Mouse (Mus musculus) regulatory T cell (primary cell): ENCODE results near the gene Casc4.

Source experiments
- in situ Hi-C: fragments of 300-600 bp; cut with MboI, MseI; formaldehyde crosslinking; loops from one replicate; pipeline ENCODE4 v1.15.1; 2025; ENCODE audit warnings: high pct_unique_total_duplicates

The Casc4 gene

DNA sequence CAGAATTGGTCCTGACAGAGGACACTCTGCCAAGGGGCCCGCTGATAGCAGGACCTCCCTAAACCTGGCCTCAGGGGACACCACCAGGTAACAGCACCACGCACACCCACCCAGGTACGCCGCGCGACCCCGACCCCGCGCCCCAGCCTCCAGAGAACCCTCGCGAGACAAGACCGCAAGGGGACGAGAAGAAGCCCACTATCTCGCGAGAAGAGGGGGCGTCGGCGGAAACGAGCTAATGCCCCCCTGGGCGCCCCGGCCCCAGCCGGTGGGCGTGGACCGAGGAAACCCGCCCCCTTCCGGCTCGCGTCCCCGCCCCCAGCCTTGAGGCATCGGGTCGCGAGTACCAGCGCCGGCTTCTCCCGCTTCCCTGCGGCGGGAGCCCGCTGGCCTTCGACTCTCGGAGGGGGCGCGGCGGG, at the start of gene Casc4:
Gene Casc4, plus strand, starts transcription at position 339 of the 419 bp plus-strand sequence.
- in situ Hi-C loops, result no loop called here

DNA sequence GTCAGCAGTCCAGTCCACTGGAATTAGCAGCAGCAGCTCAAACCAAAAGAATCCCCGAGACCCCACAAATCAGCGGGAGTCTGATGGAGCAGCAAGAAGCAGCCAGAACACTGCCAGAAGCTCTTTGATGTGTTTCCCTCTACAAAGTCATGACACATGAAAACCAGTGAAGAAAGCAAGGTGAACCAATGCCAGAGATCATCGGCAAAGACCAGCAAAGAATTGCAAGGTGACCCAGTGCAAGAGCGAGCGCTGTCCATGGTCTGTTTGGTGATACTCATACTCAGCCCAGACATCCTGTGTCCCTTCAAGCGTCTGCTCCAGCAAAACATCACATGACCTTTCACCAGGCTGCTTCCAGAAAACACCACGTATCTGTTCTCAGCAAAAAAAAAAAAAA, 45.0 kb upstream of the Casc4 start:
- in situ Hi-C loops, result no loop called here

DNA sequence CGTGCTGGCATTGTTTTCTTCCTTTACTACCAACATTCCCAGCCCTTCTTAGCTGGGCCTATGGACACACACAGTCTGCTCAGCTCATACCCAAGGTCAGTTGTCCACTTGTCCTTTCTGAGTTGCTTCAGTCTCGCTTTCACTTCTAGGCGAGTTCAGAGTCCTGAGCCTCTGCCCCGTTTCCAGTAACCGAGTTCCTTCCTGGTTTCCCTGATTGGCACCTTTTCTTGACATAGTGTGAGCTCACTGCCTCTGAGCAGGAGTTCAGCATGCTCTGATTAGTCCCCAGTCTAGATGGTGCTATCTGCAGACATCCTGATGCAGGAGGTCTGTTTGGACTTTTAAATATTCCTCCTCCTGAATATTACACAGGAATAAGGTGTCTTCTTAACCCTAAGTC, 42.1 kb upstream of the Casc4 start:
- in situ Hi-C loops, result no loop called here

DNA sequence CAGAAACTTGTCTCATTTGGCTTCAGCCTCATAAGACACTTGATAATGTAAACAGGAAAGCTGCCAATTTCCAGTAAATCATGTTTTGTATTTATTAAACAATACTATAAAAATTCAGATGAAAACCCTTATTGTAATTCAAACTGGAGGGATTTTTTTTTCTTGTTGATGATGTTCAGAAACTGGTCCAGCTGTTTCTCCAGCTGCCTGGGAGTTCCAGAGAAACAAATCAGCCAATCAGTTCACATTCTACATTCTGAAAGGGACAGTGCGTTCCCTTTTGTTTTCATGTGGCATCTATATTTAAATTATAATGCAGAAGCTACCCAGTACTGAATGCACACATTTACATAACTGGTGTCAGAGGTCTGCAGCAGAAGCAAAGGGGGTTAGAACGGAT, 40.6 kb upstream of the Casc4 start:
- in situ Hi-C loops, result no loop called here

DNA sequence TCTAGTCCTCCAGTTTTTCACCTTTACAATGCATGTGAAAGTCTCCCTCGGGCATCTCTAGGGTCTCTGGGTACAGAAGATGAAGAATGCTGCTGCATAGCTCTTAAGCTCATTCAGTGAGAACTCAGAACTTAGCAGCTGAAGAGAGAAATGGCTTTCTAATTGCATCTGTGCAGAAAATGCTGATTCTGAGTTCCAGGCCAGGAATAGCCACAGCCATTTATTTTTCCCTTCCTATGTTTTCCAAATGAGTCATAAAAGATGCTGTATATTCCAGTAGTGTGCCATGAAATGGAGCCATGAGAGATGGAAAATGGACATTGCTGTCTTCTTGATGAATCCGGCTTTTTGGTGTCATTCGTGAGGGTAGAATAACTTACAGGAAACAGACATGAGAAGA, 38.4 kb upstream of the Casc4 start:
- in situ Hi-C loops, result no loop called here

DNA sequence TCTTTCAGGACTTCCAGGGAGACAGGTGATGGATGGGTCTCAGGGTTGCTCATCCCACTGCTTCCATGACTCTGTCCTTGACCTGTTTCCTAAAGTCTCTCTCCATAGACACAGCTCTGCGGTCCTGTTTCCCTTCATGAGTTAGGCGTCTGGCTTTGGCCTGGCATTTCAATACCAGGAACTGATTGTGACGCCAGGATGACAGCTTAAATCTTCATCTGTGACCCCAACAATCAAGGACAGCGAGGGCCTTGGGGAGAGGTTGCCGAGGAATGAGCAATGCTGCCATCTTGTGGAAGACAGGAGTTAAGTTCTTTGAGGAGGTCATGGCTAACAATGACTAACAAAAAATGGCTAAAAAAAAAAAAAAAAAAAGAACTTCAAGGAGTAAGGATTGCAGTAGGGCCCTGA, 34.3 kb upstream of the Casc4 start:
- in situ Hi-C loops, result loop anchor here (5.0 kb wide), 1 partner anchor 265 kb away; no protein-coding TSS in a partner anchor

DNA sequence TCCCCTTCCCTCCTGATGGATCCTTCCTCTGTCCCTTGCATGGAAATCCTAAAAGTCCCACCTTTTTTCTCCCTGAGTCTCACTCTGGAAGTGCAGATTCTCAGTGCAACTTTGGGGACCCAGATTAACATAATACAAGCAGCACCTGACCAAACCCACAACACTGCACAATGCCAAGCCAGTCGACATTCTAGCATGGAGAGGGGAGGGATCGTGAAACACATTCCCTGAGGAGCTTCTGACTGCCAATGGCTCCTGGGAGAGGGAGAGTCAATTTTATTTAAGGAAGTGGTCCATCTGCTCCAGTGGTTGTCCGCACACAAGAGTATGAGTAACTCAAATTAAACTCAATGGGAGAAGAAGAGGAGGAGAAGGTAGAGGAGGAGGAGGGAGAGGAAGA, 31.8 kb upstream of the Casc4 start:
- in situ Hi-C loops, result loop anchor here (5.0 kb wide), 1 partner anchor 268 kb away; no protein-coding TSS in a partner anchor

DNA sequence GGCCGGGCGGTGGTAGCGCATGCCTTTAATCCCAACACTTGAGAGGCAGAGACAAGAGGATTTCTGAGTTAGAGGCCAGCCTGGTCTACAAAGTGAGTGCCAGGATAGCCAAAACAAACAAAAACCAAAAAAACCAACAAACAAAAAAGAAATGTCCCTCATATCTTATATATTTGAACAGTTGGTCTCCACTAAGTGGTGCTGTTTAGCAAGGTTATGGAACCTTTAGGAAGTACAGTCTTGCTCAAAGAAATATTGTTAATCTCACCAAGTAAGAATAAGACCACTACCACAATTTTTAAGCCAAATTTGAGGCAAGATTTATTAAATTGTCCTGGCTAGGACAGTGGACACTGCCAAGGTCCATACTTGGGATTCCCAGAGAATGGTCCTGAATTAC, 25.3 kb upstream of the Casc4 start:
- in situ Hi-C loops, result no loop called here

DNA sequence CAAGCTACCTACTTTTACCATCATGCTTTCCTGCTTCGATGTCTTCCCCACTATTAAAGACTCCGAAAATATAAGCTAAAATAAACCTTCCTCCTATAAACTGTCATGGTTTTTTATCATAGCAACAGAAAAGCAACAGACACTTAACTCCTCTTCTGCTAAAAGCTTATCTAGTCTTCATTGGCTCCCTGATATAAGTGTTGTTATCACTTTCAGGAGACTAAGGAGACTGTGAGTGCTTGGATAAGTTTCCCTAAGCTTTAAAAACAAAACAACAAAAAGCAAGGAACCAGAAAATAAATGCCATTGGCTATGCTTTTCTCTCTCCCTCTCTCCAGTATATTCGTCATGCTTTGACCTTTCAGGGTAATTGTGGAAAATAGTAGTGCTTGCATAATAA, 24.5 kb upstream of the Casc4 start:
- in situ Hi-C loops, result no loop called here

DNA sequence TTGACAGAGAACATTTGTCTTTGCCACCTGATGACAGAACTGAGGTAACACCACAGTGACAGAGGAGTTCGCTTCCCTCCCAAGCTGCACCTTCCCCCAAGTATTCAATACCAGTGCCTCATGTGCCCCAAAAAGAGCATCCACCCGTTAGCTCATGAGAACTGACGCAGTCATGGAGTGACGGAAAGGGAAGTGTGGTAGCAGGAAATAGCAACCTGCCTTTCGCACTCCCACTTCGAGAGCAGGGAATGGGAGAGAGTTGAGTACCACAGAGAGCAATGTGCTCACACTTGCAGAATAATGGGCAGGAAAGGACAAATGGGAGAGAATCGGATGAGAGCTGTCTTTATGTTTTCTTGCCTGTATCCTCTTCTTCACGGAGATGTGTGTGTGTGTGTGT, 20.7 kb upstream of the Casc4 start:
- in situ Hi-C loops, result no loop called here

DNA sequence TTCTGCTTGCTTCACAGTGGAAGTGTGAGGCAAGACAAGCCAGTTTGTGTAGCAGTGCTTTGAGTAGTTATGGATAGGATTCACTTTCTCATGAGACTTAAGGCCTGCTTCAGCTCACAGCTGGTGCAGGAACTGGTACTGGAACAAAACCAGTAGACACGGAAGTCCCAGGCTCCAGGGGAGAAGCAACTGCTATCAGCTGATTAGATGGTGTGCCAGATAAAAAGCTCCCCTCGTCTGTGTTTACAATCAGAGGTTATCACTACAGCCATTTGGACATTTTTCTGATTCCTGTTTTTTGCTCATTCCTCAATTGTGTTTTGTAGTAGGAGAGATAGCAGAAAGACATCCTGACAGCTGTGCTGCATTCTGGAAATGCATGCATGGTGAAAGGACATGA, 14.7 kb upstream of the Casc4 start:
- in situ Hi-C loops, result no loop called here

DNA sequence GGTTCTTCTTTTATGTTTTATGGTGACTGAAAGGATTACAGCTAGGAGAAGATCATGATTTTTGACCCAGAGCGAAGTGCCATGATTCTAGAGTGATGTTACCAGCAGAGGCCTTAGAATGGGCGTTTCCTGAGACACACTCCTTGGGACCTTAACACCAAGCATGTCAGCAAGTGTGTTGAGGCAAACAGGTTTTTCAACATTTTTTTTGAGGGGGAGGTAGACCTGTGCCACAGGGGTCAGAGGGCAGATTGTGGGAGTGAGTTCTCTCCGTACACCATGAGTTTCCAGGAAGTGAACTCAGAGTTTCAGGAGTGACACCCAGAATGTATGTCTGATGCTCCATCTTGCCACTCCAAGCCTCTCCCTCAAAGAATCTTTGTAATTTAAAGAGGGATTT, 12.8 kb upstream of the Casc4 start:
- in situ Hi-C loops, result no loop called here

DNA sequence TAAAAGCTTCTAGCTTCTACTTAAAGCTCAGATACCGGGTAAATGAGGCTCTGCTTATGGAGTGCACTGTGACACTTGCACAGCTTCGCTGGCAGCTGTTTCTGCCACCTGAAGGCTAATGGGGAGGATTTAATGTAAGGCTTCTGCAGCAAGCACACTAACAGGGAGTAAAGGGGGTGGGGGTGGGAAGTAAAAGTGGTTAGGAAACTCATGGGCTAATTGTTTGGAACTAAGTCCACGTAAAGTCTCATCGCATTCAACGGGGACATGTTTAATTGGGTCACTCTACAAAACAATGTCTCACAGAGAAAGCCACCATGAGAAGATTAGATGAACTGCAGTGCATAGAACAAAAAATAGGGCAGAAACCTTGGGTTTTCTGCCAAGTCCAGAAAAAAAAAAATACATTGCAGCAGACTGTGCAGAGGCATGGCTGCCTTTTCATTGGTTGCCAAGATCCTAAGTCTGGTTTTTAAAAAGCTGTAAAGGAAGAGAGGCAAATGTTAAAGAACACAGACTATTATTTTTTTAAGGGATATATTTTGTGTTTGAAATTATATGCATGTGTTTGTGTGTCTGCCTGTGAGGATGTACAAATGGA, 7.3 kb upstream of the Casc4 start:
- in situ Hi-C loops, result no loop called here

DNA sequence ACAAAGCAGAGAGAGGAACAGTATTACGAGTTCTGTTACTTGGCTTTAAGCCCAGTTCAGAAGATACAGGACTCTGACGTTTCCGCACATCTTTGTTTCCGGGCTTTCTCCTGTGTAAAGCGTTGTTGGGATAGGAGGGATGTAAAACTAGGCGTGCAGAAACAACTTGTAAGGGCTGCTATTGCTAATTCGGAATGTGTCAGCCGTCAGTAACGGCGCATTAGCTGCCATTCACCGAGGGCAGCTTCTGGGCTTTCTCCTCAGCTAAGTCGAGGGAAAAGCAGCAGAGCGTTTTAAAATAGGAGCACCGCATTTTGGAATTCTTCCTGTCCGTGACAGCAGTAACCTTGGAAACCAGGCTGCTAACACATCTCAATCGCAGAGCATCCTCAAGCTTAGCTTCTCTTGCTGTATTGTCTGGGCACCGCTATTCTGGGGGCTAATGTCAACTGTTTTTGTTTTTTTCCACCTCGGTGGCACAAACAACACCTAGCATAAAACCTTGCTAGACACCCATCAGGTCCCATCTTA, 634 bp upstream of the Casc4 start:
- in situ Hi-C loops, result no loop called here

DNA sequence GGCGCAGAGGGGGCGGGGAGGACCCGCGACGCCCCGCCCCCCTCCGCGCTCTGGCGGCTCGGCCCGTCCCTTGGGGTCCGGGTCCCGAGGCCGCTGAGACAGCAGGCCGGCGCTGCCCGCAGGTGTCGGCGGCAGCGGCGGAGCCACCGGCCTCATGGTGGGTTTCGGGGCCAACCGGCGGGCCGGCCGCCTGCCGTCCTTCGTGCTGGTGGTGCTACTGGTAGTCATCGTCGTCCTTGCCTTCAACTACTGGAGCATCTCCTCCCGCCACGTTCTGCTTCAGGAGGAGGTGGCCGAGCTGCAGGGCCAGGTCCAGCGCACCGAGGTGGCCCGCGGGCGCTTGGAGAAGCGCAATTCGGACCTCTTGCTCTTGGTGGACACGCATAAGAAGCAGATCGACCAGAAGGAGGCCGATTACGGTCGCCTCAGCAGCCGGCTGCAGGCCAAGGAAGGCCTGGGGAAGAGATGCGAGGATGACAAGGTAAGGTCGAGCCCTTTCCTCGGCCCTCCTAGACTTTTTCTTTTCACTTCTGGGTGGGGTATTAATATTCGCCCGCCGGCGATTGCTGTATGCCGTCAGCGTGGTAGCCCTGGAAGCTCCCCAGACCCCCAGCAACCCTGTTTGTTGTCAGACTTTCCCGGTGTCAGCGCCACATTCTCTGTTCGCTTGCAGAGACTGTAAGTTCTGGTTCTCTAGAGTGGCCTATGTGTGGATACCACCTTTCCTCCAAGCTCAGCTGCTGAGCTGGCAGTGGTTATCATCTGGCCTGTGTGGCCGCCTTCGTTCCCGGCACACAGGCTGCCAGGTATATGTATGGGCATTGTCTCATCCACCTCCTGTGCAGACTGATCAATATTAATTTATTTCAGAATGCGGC, 520 bp downstream of the Casc4 start:
- in situ Hi-C loops, result no loop called here

DNA sequence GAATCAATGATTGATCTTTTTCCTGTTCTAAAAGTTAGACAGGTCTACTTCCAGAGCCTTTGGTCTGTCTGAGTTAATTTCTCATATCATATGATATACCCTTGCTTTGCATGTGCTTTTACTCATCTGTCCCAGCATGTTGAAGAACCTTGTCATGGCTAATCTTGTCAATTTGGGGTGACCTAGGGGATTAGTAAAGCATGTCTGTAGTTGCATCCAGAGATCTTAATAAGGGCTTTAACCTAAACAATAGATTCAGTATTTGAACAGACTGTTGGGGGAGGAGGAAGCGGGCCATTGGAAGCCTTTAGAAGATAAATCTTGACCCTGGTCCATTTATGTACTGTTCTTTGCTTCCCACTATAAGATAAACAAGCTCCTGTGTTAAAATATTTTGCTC, 12.7 kb downstream of the Casc4 start:
- in situ Hi-C loops, result no loop called here

DNA sequence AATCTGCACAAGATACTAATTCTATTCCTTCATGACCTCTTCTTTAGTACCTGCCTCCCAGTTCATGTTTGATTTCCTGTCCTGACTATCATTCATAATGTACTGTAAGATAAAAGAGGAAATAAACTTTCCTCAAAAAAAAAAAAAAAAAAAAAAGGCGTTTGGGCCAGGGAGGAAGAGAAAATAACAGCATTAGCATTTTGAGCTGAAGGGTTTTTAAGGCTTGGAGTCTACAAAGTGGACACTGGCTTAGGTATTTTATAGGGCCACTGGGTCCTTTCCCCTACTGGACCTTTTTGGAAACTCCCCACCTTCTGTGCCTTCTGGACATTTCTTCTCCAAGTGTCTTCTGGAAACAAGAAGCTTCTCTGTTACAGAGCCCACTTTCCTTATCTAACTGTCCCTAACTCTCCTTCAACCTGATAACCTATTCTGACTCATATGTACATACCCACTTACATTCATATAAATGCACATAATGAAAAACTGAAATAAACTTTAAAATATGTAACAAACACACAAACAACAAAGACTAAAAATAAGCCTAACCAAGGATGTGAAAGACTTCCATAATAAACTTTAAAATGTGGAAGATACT, 18.8 kb downstream of the Casc4 start:
- in situ Hi-C loops, result no loop called here

DNA sequence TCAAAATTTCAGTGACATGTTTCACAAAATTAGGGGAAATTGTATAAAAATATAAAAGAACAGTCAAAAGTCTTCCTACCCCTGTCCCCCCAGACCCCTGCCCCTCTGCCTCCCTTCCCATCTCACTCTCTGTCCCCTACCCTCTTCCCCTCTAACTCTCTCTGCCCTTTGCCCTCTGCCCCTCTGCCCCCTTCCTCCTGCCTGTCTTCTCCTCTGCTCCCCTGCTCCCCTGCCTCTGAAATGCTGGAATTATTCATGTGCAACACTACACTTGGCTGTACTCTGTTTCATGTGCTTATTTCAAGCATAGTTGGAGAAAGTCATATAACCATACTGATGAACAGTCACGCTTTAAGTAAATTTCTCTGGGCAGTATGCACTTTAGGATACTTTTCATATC, 19.6 kb downstream of the Casc4 start:
- in situ Hi-C loops, result no loop called here

DNA sequence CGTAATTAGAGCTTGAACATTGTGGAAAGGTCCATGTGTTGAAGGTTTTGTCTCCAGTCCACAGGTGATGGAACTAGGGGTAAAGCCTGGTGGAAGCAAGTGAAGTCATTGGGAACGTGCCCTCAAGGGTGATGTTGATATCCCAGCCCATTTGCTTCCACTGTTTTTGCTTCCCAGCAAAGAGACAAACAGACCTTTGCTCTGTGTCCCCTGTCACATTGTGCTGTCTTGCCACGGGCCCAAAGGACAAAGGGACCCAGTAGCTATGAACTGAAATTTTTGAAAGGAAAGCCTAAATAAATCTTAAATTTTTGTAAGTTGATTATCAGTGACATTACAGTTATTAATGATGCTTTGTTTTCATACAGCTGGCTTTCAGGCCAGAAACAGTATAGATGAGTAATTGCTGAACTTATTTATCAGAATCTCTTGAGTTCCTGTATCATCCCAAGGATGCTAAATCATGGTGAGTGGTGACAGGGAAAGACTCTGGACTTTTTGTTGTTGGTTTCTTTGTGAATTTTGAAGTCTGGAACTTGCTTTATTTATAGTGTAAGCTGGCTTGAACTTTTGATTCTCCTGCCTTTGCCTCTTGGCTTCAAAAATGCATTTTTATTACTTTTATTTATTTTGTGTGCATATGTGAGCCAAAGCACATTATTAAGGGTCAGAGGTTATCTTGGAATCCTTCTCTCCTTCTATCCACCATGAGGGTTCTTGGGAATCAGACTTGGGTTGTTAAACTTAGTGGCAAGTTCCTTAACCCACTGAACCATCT, 22.1 kb downstream of the Casc4 start:
- in situ Hi-C loops, result no loop called here

DNA sequence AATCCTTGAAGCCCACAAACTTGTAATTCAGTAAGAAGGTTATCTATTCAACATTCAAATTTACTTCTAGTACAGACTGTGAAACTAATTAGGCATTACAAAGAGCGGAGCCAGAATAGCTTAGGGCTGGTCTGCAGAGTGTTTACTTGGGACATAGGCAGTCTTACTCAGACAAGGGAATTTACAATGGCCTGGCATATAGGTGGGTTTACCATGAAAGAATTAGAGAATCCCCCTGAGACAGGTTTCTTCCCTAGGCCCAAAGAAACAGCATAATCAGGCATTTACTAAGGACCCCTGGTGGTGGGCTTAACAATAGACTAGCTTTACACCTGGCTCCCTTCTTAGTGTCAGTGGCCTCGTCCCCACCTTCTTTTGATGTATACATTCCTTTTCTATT, 28.5 kb downstream of the Casc4 start:
- in situ Hi-C loops, result no loop called here

DNA sequence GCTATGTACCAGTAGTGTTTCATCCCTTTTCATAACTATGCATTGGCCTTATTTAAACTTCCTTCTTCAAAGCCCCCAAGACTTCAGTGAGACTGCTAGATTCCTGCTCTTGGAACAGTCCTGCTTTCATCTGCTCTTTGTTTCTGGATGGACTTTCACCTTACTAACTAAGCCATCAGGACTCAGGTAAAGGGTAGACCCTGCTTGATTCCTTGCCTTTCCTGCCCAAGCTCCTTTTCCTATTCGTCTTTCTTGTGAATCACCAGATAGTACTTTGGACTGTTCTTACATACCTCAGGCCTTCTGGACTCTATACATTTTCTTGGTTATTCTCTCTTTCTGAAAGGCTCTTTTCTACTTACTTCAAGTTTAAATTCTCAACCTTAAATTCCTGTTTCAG, 30.1 kb downstream of the Casc4 start:
- in situ Hi-C loops, result no loop called here

DNA sequence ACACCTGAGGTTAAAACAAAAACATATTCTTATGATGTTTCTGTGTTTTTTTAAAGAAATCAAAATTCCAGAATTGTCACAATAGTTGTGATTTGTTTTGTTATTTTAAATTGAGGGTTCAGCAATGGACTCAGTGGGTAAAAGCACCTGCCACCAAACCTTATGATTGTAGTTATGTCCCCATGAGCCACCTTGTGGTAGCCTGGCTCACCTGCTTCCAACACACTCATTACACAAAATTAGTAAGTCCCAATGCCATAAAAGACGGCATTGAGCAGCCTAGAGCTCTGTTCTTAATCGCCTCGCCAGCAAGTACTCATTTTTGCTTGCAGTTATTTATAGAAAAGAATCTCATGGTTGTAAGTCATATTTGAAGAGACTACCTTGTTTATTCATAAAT, 43.2 kb downstream of the Casc4 start:
- in situ Hi-C loops, result no loop called here
